ENCODE assay signal across 14 mouse cellular contexts in genomic region chr4:86904969-86905368, GRCm38 (mm10). TPM values are rescaled to one million over a fixed set of nuclear protein-coding genes. Genes with fewer than 3 reads are reported as not detected.
A peak's percentile ranks its signal among the peaks of the same experiment; 100 is the strongest.
DNase-seq lines count a peak whose midpoint lies in the region; ATAC-seq and TF ChIP-seq lines count a peak whose summit lies in the region.
"Had no signal": no experiment of that assay in that cellular context is flagged by ENCODE, and none has a peak within 500 bp of the region (broad histone marks: within the 10 kb centered on the region; RNA-seq: fewer than 3 reads in every experiment).

No protein-coding gene starts in this region.

- no peak for TF ChIP-seq EP300 in heart, adult 2 months (IDR thresholded peaks at IDR 0.05; ENCODE audit: insufficient read depth, low read depth, low read length)

- peaks cover 12% of the 10 kb centered on the region for H3K36me3 ChIP-seq in heart, adult 2 months (ENCODE audit: control insufficient read depth, insufficient read depth, low read length)
- no peaks in the 10 kb centered on the region for H3K36me3 ChIP-seq in midbrain, postnatal 0 days (ENCODE audit: insufficient read depth, low read length)
- H3K36me3 ChIP-seq in midbrain, embryonic 13.5 days, result no peaks in the 10 kb centered on the region
- no peaks in the 10 kb centered on the region for H3K36me3 ChIP-seq in forebrain, embryonic 12.5 days (replicated peaks)
- H3K36me3 ChIP-seq: embryonic facial prominence, embryonic 10.5 days had no signal

- H3K27me3 ChIP-seq in heart, adult 2 months (ENCODE audit: control insufficient read depth, insufficient read depth, low read length), result no peaks in the 10 kb centered on the region
- no peaks in the 10 kb centered on the region for H3K27me3 ChIP-seq in midbrain, postnatal 0 days (ENCODE audit: insufficient read depth, low read length)
- H3K27me3 ChIP-seq in midbrain, embryonic 13.5 days, result no peaks in the 10 kb centered on the region
- H3K27me3 ChIP-seq in forebrain, embryonic 12.5 days, result no peaks in the 10 kb centered on the region

- intact Hi-C loops in heart, adult 2 months (cut with DNase I), result no loop called here
- intact Hi-C loops in heart, postnatal 10 days (cut with DNase I), result no loop called here

- H3K4me1 ChIP-seq in heart, adult 2 months (ENCODE audit: control insufficient read depth, insufficient read depth, low read length), result peaks cover 13% of the 10 kb centered on the region
- no peaks in the 10 kb centered on the region for H3K4me1 ChIP-seq in midbrain, postnatal 0 days (ENCODE audit: insufficient read depth, low read length)
- no peaks in the 10 kb centered on the region for H3K4me1 ChIP-seq in midbrain, embryonic 13.5 days (replicated peaks)
- no peaks in the 10 kb centered on the region for H3K4me1 ChIP-seq in forebrain, embryonic 12.5 days
- H3K4me1 ChIP-seq: embryonic facial prominence, embryonic 10.5 days had no signal

- TF ChIP-seq POLR2A in heart, adult 2 months (IDR thresholded peaks at IDR 0.05; ENCODE audit: insufficient read depth, low read depth, low read length), result no peak

- WGBS in heart, adult 2 months, result 41% methylated on average over 3 of the region's 3 CpGs
- 29% methylated on average over 3 of the region's 3 CpGs for WGBS in midbrain, postnatal 0 days
- 32% methylated on average over 3 of the region's 3 CpGs for WGBS in midbrain, embryonic 13.5 days
- WGBS in forebrain, embryonic 12.5 days, result 30% methylated on average over 3 of the region's 3 CpGs

- TF ChIP-seq CTCF in heart, adult 2 months (IDR thresholded peaks at IDR 0.05), result peak; percentile 66
- peak; percentile 34; the same call in 1 of the 2 replicates for TF ChIP-seq CTCF in midbrain, postnatal 0 days (IDR thresholded peaks at IDR 0.05)

- no peak overlapping the region for H3K9ac ChIP-seq in heart, adult 2 months (ENCODE audit: low read depth, low read length)
- no peak overlapping the region for H3K9ac ChIP-seq in midbrain, postnatal 0 days (replicated peaks; ENCODE audit: low read length, poor library complexity, severe bottlenecking)
- H3K9ac ChIP-seq in midbrain, embryonic 13.5 days (replicated peaks), result no peak overlapping the region
- H3K9ac ChIP-seq in forebrain, embryonic 12.5 days, result no peak overlapping the region

- no peak for ATAC-seq in midbrain, postnatal 0 days (ENCODE audit: low FRiP score)
- ATAC-seq in midbrain, embryonic 13.5 days, result no peak
- no peak for ATAC-seq in forebrain, embryonic 12.5 days (ENCODE audit: low FRiP score)
- ATAC-seq: forebrain, embryonic 14.5 days; inflammation-experienced regulatory T-cells, adult 6 months had no signal

- H3K4me3 ChIP-seq in heart, adult 2 months, result no peak overlapping the region
- H3K4me3 ChIP-seq in midbrain, postnatal 0 days (ENCODE audit: low read depth, low read length), result no peak overlapping the region
- H3K4me3 ChIP-seq in midbrain, embryonic 13.5 days (replicated peaks), result no peak overlapping the region
- no peak overlapping the region for H3K4me3 ChIP-seq in forebrain, embryonic 12.5 days (replicated peaks)
- H3K4me3 ChIP-seq: embryonic facial prominence, embryonic 10.5 days had no signal

- no peak for DNase-seq in heart, adult 2 months
- no peak for DNase-seq in heart, postnatal 10 days
- no peak for DNase-seq in midbrain, postnatal 0 days (ENCODE audit: low spot score)
- peak; percentile 6 for DNase-seq in T-cell, adult 2 months (ENCODE audit: low spot score)
- peak; percentile 36 for DNase-seq in naive thymus-derived CD4-positive, alpha-beta T cell, adult 2 months (ENCODE audit: low read depth)
- no peak for DNase-seq in frontal cortex, postnatal 14 days (ENCODE audit: low spot score in 2 of 2)
- DNase-seq: adrenal gland, postnatal 36 days; lung, postnatal 4 days; spleen, adult 18-20 months had no signal

- H3K27ac ChIP-seq in heart, adult 2 months, result no peak overlapping the region
- no peak overlapping the region for H3K27ac ChIP-seq in midbrain, postnatal 0 days (ENCODE audit: low read depth, low read length)
- no peak overlapping the region for H3K27ac ChIP-seq in midbrain, embryonic 13.5 days
- H3K27ac ChIP-seq in forebrain, embryonic 12.5 days, result no peak overlapping the region
- H3K27ac ChIP-seq: embryonic facial prominence, embryonic 10.5 days had no signal

- no peaks in the 10 kb centered on the region for H3K9me3 ChIP-seq in midbrain, postnatal 0 days (ENCODE audit: low read length)
- no peaks in the 10 kb centered on the region for H3K9me3 ChIP-seq in midbrain, embryonic 13.5 days
- H3K9me3 ChIP-seq in forebrain, embryonic 12.5 days, result no peaks in the 10 kb centered on the region
- H3K9me3 ChIP-seq: embryonic facial prominence, embryonic 10.5 days had no signal

- no peaks in the 10 kb centered on the region for H3K79me2 ChIP-seq in heart, adult 2 months (replicated peaks; ENCODE audit: control insufficient read depth, insufficient read depth, low read length)

- no peak overlapping the region for H3K4me2 ChIP-seq in midbrain, postnatal 0 days (ENCODE audit: low read depth, low read length, poor library complexity, severe bottlenecking)
- H3K4me2 ChIP-seq in midbrain, embryonic 13.5 days (replicated peaks), result no peak overlapping the region
- no peak overlapping the region for H3K4me2 ChIP-seq in forebrain, embryonic 12.5 days

RNA-seq across cellular contexts. Expression of gene Acer2, which starts 30.8 kb away (rescaled TPM):
- 10 to 100 TPM; 16.4 to 17.9 TPM for total RNA-seq in heart, adult 2 months (2021)
- 25.6 and 32.7 TPM in 2 replicates for polyA plus RNA-seq in heart, adult 2 months (2012; rRNA removed)
- total RNA-seq in heart, postnatal 10 days (2021), result 10 to 100 TPM; 14.1 to 23.5 TPM
- total RNA-seq in midbrain, postnatal 0 days (2014; rRNA removed), result 10.2 and 12.1 TPM in 2 replicates
- polyA plus RNA-seq in midbrain, postnatal 0 days (2015; fragmentation: Nextera tagmentation; extraction: Ambion mirVana), result 12.8 and 14.0 TPM in 2 replicates
- polyA plus RNA-seq in midbrain, embryonic 13.5 days (2015; fragmentation: Nextera tagmentation; extraction: Ambion mirVana), result 19.4 and 19.9 TPM in 2 replicates
- 12.1 and 12.4 TPM in 2 replicates for polyA plus RNA-seq in forebrain, embryonic 12.5 days (2016; fragmentation: Nextera tagmentation; extraction: Ambion mirVana)

RNA-seq across cellular contexts. Expression of gene Rps6, which starts 47.8 kb away (rescaled TPM):
- total RNA-seq in heart, adult 2 months (2021), result 100 to 1,000 TPM; 491 to 601 TPM
- polyA plus RNA-seq in heart, adult 2 months (2012; rRNA removed), result 325 and 404 TPM in 2 replicates
- 100 to 1,000 TPM; 592 to 638 TPM for total RNA-seq in heart, postnatal 10 days (2021)
- total RNA-seq in midbrain, postnatal 0 days (2014; rRNA removed), result 941 and 988 TPM in 2 replicates
- polyA plus RNA-seq in midbrain, postnatal 0 days (2015; fragmentation: Nextera tagmentation; extraction: Ambion mirVana), result 310 and 336 TPM in 2 replicates
- 459 and 472 TPM in 2 replicates for polyA plus RNA-seq in midbrain, embryonic 13.5 days (2015; fragmentation: Nextera tagmentation; extraction: Ambion mirVana)
- polyA plus RNA-seq in forebrain, embryonic 12.5 days (2016; fragmentation: Nextera tagmentation; extraction: Ambion mirVana), result 508 and 518 TPM in 2 replicates

Comparison
In these comparisons a context has a peak if more than half of its experiments do, and no peak if none do; other contexts are left out.
1. DNase-seq: peak in T-cell, adult 2 months (single experiment) and naive thymus-derived CD4-positive, alpha-beta T cell, adult 2 months (single experiment); none in heart, adult 2 months (0 of 2), heart, postnatal 10 days (0 of 2), midbrain, postnatal 0 days (single experiment) and frontal cortex, postnatal 14 days (0 of 2).